Mouse (Mus musculus) cerebellum, adult 9-10 months (tissue): Measurements from ENCODE around the gene Cfap54.

Source experiments
- DNase-seq: peaks from one replicate; pipeline ENCODE4 v3.0.0; 2022

The Cfap54 gene

GRCm38 (mm10) chr10:93081133-93081779 lies at the start of gene Cfap54:
Gene Cfap54, minus strand, starts transcription at chr10:93081618.
- DNase-seq: peak; percentile 79

DNA sequence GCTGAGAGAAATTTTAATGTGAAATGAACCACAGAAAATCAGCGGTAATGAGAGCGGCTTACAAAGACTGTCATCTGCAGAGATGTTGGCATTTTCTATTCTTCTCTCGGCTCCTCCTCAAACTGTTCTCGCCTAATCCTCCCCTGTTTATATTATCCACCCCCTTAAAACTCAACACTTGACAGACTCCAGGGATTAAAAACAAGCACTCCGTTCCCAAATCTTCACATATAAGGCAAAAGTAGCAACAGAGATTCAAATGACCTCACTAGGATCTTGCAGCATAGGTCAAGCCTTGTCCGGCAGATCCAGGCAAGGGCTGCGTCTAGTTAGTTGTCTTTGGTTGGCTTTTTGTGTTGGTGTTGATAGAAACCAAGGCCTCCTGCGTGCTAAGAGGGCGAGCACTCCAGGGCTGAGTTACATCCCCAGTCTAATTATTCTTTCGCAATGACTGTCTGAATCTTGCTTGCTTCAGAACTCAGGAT lies 49.1 kb upstream of the Cfap54 start:
- DNase-seq: no peak

GRCm38 (mm10) chr10:93129904-93130455 lies 48.6 kb upstream of the Cfap54 start:
- DNase-seq: no peak

GRCm38 (mm10) chr10:93129345-93129744 lies 47.9 kb upstream of the Cfap54 start:
- DNase-seq: no peak

- no peak for DNase-seq
Measured at GRCm38 (mm10) chr10:93128566-93128965, 47.1 kb upstream of the Cfap54 start.

DNA sequence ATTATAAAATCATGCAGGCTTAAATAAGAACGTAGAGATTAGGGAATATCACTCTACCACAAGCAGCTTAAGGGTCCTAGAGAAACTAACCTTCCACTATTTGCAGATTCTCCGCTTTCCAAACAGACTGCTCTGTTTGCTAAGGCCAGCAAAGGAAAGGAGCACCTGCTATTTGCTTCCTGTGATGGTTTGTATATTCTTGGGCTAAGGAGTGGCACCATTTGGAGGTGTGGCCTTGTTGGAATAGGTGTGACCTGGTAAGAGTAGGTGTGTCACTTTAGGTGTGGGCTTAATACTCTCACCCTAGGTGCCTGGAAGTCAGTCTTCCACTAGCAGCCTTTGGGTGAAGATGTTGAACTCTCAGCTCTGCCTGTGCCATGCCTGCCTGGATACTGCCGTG lies 44.6 kb upstream of the Cfap54 start:
- no peak for DNase-seq

DNA sequence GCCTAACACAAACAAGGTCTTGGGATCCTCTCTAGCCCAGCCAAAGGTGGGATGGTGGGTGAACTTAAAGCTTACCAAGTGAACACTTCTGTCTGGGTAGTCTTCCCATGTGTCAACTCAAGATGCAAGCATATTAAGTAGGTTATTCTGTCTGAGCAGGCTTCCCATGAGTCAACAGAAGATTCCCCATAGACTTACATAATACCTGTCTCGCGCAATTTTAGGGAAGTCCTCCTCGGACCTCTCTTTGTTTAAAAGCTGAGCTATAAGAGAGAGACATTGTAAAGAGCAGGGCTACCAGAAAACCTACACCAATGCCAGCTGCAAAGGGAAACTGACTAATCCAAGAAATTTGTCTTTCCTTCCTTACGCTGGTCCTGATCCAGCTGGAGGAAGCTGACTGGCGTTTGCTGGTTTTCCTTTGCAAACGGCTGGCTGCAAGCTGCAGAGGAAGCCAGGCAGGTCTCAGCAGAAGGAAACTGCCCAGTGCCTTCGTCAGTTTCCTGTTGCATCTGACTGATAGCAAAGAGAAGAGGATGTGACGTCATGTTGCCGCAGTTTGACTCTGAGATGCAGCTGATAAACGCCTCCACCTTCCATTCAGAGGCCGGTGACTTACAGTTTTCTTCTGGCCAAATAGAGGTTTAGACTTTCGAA lies 42.7 kb upstream of the Cfap54 start:
- DNase-seq: no peak

GRCm38 (mm10) chr10:93123310-93123709 lies 41.9 kb upstream of the Cfap54 start:
- DNase-seq: no peak

GRCm38 (mm10) chr10:93122399-93123184 lies 41.2 kb upstream of the Cfap54 start:
- DNase-seq: no peak

DNA sequence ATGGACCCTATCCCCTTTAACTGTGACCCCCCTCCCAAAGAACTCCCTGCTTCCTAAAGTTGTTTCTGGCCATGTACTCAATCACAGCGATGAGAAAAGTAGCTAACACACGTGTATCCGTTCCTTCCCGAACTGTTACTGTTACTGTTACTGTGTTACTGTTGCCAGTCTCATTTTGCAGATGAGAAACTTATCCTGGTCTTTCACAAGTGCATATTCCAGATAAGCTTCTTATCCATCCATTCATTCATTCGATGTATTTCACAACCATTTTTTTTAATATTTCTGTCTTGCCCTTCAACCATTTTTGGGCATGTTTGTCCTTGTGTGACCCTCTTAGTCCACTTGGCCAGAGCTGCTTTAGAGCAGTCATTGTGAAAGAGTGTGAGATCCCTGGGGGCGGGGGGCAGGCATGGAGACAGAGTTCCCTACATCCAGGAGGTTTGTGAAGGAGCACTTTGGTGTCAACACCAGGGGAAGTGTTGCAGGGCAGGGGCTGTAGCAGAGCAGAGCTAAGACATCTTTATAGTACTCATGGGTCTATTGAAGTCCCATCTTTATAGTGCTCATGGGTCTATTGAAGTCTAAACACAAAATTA lies 39.9 kb upstream of the Cfap54 start:
- no peak for DNase-seq

- DNase-seq: no peak
Measured at GRCm38 (mm10) chr10:93119809-93120208, 38.4 kb upstream of the Cfap54 start.

GRCm38 (mm10) chr10:93116636-93117035 lies 35.2 kb upstream of the Cfap54 start:
- DNase-seq: no peak

DNA sequence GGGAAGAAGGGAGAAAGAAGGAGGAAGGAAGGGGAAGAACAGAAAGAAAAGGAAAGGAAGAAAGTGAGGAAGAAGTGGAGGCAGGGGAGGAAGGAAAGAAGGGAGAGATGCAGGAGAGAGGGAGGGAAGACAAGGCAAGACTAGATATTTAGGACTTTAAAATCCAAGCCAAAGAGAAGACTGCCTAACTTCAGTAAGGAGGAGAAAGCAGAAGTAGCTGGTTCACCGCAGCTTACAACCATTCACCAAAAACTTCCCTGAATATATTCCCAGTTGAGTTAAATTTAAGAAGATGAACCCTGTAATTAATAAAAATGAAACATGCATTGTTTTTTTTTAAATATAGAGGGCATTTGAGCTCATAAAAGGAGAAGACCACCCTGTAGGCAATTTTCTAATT lies 34.3 kb upstream of the Cfap54 start:
- DNase-seq: no peak

DNA sequence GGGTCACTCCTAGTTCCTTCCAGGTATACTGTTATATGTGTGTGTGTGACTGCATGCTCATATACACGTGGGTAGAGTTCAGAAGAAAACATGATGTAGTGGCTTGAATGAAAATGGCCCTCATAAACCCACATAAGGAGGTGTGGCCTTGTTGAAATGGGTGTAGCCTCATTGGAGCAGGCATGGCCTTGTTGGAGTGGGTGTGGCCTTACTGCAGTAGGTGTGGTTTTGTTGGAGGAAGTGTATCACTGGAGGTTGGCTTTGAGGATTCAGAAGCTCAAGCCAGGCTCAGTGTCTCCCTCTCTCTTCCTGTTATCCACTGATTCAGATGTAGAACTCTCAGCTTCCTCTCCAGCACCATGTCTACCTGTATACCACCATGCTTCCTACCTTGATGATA lies 33.4 kb upstream of the Cfap54 start:
- no peak for DNase-seq

- no peak for DNase-seq
Measured at GRCm38 (mm10) chr10:93113968-93114367, 32.5 kb upstream of the Cfap54 start.

DNA sequence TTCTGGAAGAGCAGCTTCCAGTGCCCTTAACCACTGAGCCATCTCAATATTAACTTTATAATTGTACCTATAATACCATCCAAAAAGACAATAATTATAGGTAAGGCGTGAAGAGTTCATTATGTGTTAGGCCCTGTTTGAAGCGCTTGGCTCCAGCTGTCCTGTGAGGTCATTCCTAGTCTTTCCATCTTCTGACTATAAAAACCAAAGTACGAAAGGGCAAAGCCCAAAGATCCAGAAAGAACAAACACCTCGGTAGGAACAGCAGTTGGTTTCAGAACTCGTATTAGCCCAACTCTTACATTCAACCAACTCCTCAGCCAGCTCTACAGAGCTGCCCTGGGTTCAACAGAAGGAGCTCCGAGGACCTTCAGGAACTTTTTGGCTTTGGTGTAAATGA lies 30.6 kb upstream of the Cfap54 start:
- no peak for DNase-seq

- DNase-seq: no peak
Measured at GRCm38 (mm10) chr10:93111412-93111811, 30.0 kb upstream of the Cfap54 start.

- DNase-seq: no peak
Measured at GRCm38 (mm10) chr10:93105358-93105757, 23.9 kb upstream of the Cfap54 start.

DNA sequence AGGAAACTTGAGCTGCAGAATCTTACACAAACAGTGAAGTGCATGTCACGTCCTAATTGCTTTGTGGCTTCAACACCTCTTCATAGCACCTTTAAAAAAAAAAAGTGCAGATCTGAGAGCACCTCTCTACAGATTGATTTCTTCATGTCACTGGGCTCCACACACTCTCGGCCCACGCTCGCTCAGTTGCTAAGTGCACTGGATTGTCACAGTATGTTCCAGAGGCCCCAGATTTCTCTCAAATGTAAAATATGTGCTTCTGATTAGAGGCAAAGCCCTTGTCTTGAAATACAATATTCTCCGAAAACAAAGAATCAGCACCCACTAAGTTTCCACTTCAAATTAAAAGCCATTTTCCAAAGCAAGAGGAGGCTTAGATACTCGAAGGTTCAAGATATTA lies 22.9 kb upstream of the Cfap54 start:
- DNase-seq: no peak

DNA sequence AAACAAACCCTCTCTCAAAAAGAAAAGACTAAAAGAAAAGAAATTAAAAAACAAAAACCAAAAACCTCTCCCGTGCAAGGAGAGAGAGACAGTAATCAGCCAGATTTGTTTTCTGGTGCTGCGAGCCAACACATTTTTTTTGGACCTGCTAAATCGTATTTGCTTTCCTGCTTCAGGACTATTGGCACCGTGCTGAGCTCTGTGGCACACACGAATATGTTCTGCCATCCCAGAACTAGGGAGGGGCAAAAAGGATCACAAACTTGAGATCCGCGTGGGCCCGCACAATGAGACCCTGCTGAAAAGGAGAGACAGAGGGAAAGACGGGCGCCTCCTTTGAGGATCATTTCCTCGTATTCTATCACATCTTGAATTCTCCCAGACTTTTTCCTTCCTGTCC lies 22.3 kb upstream of the Cfap54 start:
- no peak for DNase-seq

DNA sequence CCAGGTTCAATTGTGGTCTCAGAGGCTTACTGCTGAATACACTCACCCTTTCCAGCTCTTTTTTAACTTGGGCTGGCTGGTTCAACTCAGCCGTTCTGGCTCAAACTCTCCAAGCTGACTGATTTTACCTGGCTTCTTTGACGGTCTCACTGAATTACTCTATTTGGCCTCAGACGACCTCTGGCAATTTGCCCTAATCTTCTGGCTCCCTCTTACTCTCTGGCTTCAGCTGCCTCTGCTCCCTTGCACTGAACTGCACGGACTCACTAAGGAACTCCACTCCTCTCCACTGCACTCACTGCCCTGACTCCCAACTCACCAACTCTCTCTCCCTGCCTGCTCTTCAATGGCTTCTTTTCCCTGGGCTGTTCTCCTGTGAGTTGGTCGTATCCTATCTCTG lies 20.9 kb upstream of the Cfap54 start:
- DNase-seq: no peak

GRCm38 (mm10) chr10:93098211-93098805 lies 16.9 kb upstream of the Cfap54 start:
- no peak for DNase-seq

GRCm38 (mm10) chr10:93097439-93097838 lies 16.0 kb upstream of the Cfap54 start:
- no peak for DNase-seq
